Mouse (Mus musculus): ENCODE measurements around the gene Msi2. TPM values are rescaled to one million over a fixed set of nuclear protein-coding genes. Genes with fewer than 3 reads are reported as not detected.

The Msi2 gene
- polyA plus RNA-seq, 1 experiment = 78.5 TPM

GRCm38 (mm10) chr11:88459946-88460736, 258.2 kb downstream of the Msi2 start:
- Histone ChIP-seq H3K27ac (ENCODE audit: insufficient read depth, low read depth, low read length) (peak overlapping the region; percentile 50), H3K4me3 (ENCODE audit: insufficient read depth, low read depth, low read length) (no peak overlapping the region), H3K4me1 (ENCODE audit: control insufficient read depth, insufficient read depth, low read length) (peaks cover 36% of the 10 kb centered on the region)
- 51% methylated on average over 19 of the region's 19 CpGs for WGBS
- TF ChIP-seq POLR2A (IDR thresholded peaks at IDR 0.05; ENCODE audit: insufficient read depth, low read depth, low read length) (no peak), CTCF (IDR thresholded peaks at IDR 0.05; ENCODE audit: insufficient read depth, low read depth, low read length) (no peak)

GRCm38 (mm10) chr11:88457241-88457738, 261.0 kb downstream of the Msi2 start:
- H3K4me1 ChIP-seq (ENCODE audit: control insufficient read depth, insufficient read depth, low read length) = peaks cover 36% of the 10 kb centered on the region

GRCm38 (mm10) chr11:88454867-88455806, 263.2 kb downstream of the Msi2 start:
- TF ChIP-seq POLR2A (IDR thresholded peaks at IDR 0.05; ENCODE audit: insufficient read depth, low read depth, low read length) = no peak
- no peak for TF ChIP-seq CTCF (IDR thresholded peaks at IDR 0.05; ENCODE audit: insufficient read depth, low read depth, low read length)
- 31% methylated on average over 19 of the region's 19 CpGs for WGBS
- H3K4me3 ChIP-seq (ENCODE audit: insufficient read depth, low read depth, low read length) = no peak overlapping the region
- H3K4me1 ChIP-seq (ENCODE audit: control insufficient read depth, insufficient read depth, low read length) = peaks cover 28% of the 10 kb centered on the region
- H3K27ac ChIP-seq (ENCODE audit: insufficient read depth, low read depth, low read length) = no peak overlapping the region

More at GRCm38 (mm10) chr11:88457241-88457738, 261.0 kb downstream of the Msi2 start:
- 91% methylated on average over 10 of the region's 10 CpGs for WGBS
- no peak overlapping the region for H3K4me3 ChIP-seq (ENCODE audit: insufficient read depth, low read depth, low read length)
- TF ChIP-seq POLR2A (IDR thresholded peaks at IDR 0.05; ENCODE audit: insufficient read depth, low read depth, low read length) (no peak), CTCF (IDR thresholded peaks at IDR 0.05; ENCODE audit: insufficient read depth, low read depth, low read length) (no peak)
- no peak overlapping the region for H3K27ac ChIP-seq (ENCODE audit: insufficient read depth, low read depth, low read length)

- no peak for TF ChIP-seq CTCF (IDR thresholded peaks at IDR 0.05; ENCODE audit: insufficient read depth, low read depth, low read length)
- no peak for TF ChIP-seq POLR2A (IDR thresholded peaks at IDR 0.05; ENCODE audit: insufficient read depth, low read depth, low read length)
- no peak overlapping the region for H3K27ac ChIP-seq (ENCODE audit: insufficient read depth, low read depth, low read length)
- no peak overlapping the region for H3K4me3 ChIP-seq (ENCODE audit: insufficient read depth, low read depth, low read length)
- peaks cover 11% of the 10 kb centered on the region for H3K4me1 ChIP-seq (ENCODE audit: control insufficient read depth, insufficient read depth, low read length)
- 90% methylated on average over 6 of the region's 6 CpGs for WGBS
Measured at GRCm38 (mm10) chr11:88449180-88449579, 269.1 kb downstream of the Msi2 start.

DNA sequence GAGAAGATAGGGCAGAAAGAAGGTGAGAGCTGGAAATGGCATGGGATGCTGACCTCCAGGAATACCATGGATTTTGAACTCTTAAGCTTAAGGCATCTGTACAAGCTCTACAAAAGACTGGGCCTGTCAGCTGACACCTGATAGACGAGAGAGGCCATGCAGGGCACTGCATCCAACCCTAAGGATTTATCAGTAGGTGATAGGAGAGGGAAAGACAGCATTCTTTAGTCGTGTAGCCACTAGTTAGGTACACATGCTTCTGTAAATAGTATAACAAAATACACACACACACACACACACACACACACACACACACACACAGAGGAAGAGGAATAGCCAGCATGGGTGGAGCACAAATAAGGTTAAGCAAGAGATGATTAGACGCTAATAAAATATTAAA, 269.7 kb downstream of the Msi2 start:
- no peak overlapping the region for H3K4me3 ChIP-seq (ENCODE audit: insufficient read depth, low read depth, low read length)
- no peak overlapping the region for H3K27ac ChIP-seq (ENCODE audit: insufficient read depth, low read depth, low read length)
- TF ChIP-seq POLR2A (IDR thresholded peaks at IDR 0.05; ENCODE audit: insufficient read depth, low read depth, low read length) = no peak
- TF ChIP-seq CTCF (IDR thresholded peaks at IDR 0.05; ENCODE audit: insufficient read depth, low read depth, low read length) = no peak
- H3K4me1 ChIP-seq (ENCODE audit: control insufficient read depth, insufficient read depth, low read length) = peaks cover 14% of the 10 kb centered on the region
- 82% methylated on average over 3 of the region's 3 CpGs for WGBS

GRCm38 (mm10) chr11:88447350-88447749, 271.0 kb downstream of the Msi2 start:
- no peak overlapping the region for H3K27ac ChIP-seq (ENCODE audit: insufficient read depth, low read depth, low read length)
- WGBS = 85% methylated on average over 11 of the region's 11 CpGs
- TF ChIP-seq POLR2A (IDR thresholded peaks at IDR 0.05; ENCODE audit: insufficient read depth, low read depth, low read length) (no peak), CTCF (IDR thresholded peaks at IDR 0.05; ENCODE audit: insufficient read depth, low read depth, low read length) (no peak)
- H3K4me1 ChIP-seq (ENCODE audit: control insufficient read depth, insufficient read depth, low read length) = peaks cover 23% of the 10 kb centered on the region
- H3K4me3 ChIP-seq (ENCODE audit: insufficient read depth, low read depth, low read length) = no peak overlapping the region

- no peak overlapping the region for H3K4me3 ChIP-seq (ENCODE audit: insufficient read depth, low read depth, low read length)
- WGBS = 45% methylated on average over 14 of the region's 14 CpGs
- peaks cover 45% of the 10 kb centered on the region for H3K4me1 ChIP-seq (ENCODE audit: control insufficient read depth, insufficient read depth, low read length)
- TF ChIP-seq POLR2A (IDR thresholded peaks at IDR 0.05; ENCODE audit: insufficient read depth, low read depth, low read length) (no peak), CTCF (IDR thresholded peaks at IDR 0.05; ENCODE audit: insufficient read depth, low read depth, low read length) (no peak)
- H3K27ac ChIP-seq (ENCODE audit: insufficient read depth, low read depth, low read length) = no peak overlapping the region
Measured at GRCm38 (mm10) chr11:88443905-88444304, 274.4 kb downstream of the Msi2 start.

DNA sequence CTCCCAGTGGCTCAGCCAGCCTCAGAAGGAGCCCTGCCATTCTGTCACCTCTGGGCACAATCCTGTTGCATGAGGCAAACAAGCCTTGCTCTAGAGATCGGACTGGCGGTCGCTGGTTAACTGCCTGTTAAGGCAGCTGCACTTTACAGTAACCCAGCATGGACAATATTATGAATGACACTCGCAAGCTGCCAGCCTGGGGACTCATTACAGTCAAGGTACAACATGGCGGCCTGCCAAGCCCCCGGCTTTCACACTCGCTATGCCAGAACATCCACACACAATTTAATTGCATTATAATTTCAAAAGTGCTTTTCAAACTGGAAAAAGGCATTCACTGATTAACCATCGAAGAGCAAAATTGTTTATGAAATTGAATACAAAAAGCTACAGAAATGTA, 275.0 kb downstream of the Msi2 start:
- 65% methylated on average over 8 of the region's 8 CpGs for WGBS
- TF ChIP-seq CTCF (IDR thresholded peaks at IDR 0.05; ENCODE audit: insufficient read depth, low read depth, low read length) (no peak), POLR2A (IDR thresholded peaks at IDR 0.05; ENCODE audit: insufficient read depth, low read depth, low read length) (no peak)
- Histone ChIP-seq H3K4me3 (ENCODE audit: insufficient read depth, low read depth, low read length) (no peak overlapping the region), H3K4me1 (ENCODE audit: control insufficient read depth, insufficient read depth, low read length) (peaks cover 49% of the 10 kb centered on the region), H3K27ac (ENCODE audit: insufficient read depth, low read depth, low read length) (no peak overlapping the region)

All from olfactory bulb, adult 2 months (tissue).